Mouse (Mus musculus): ENCODE measurements around the gene Ctnnd2. TPM values are rescaled to one million over a fixed set of nuclear protein-coding genes. Genes with fewer than 3 reads are reported as not detected.

Gene Ctnnd2
- total RNA-seq, 1 experiment from 2014 or later, result 4.3 TPM

- no peak for DNase-seq
These were observed 548.7 kb downstream of the Ctnnd2 start for GRCm38 (mm10) chr15:30721098-30721497.

GRCm38 (mm10) chr15:30726066-30726465 lies 553.7 kb downstream of the Ctnnd2 start:
- no peak for DNase-seq

- DNase-seq, result no peak
These were observed 565.8 kb downstream of the Ctnnd2 start for GRCm38 (mm10) chr15:30738178-30738577.

- peak; percentile 23 for DNase-seq
These were observed 568.3 kb downstream of the Ctnnd2 start for GRCm38 (mm10) chr15:30740728-30741127.

GRCm38 (mm10) chr15:30757991-30758390 lies 585.6 kb downstream of the Ctnnd2 start:
- no peak for DNase-seq

GRCm38 (mm10) chr15:30762211-30762610 lies 589.8 kb downstream of the Ctnnd2 start:
- DNase-seq, result no peak

- DNase-seq, result no peak
These were observed 590.4 kb downstream of the Ctnnd2 start for GRCm38 (mm10) chr15:30762695-30763285.

GRCm38 (mm10) chr15:30776931-30777330 lies 604.5 kb downstream of the Ctnnd2 start:
- DNase-seq, result no peak

- DNase-seq, result no peak
These were observed 605.4 kb downstream of the Ctnnd2 start for GRCm38 (mm10) chr15:30777801-30778200.

GRCm38 (mm10) chr15:30779903-30780302 lies 607.5 kb downstream of the Ctnnd2 start:
- DNase-seq, result no peak

GRCm38 (mm10) chr15:30780977-30781376 lies 608.6 kb downstream of the Ctnnd2 start:
- DNase-seq, result no peak

GRCm38 (mm10) chr15:30785706-30786320 lies 613.4 kb downstream of the Ctnnd2 start:
- no peak for DNase-seq

GRCm38 (mm10) chr15:30793260-30793659 lies 620.9 kb downstream of the Ctnnd2 start:
- no peak for DNase-seq

GRCm38 (mm10) chr15:30795723-30796122 lies 623.3 kb downstream of the Ctnnd2 start:
- DNase-seq, result no peak

GRCm38 (mm10) chr15:30827424-30828263 lies 655.3 kb downstream of the Ctnnd2 start:
- DNase-seq, result no peak

- no peak for DNase-seq
These were observed 685.1 kb downstream of the Ctnnd2 start for GRCm38 (mm10) chr15:30857277-30858176.

GRCm38 (mm10) chr15:30867429-30867828 lies 695.0 kb downstream of the Ctnnd2 start:
- no peak for DNase-seq

- no peak for DNase-seq
These were observed 697.5 kb downstream of the Ctnnd2 start for GRCm38 (mm10) chr15:30869673-30870512.

GRCm38 (mm10) chr15:30875523-30875922 lies 703.1 kb downstream of the Ctnnd2 start:
- no peak for DNase-seq

- no peak for DNase-seq
These were observed 712.4 kb downstream of the Ctnnd2 start for GRCm38 (mm10) chr15:30884692-30885334.

GRCm38 (mm10) chr15:30885410-30885809 lies 713.0 kb downstream of the Ctnnd2 start:
- no peak for DNase-seq
